Mouse (Mus musculus) fat pad, adult 2 months (tissue): ENCODE data around the gene Slc16a7.

Experiments
- DNase-seq: peaks from one replicate; pipeline ENCODE4 v3.0.0-alpha.2; 2011; ENCODE audit warnings: low read depth, low spot score; ENCODE audit errors: extremely low read depth

The Slc16a7 gene

DNA sequence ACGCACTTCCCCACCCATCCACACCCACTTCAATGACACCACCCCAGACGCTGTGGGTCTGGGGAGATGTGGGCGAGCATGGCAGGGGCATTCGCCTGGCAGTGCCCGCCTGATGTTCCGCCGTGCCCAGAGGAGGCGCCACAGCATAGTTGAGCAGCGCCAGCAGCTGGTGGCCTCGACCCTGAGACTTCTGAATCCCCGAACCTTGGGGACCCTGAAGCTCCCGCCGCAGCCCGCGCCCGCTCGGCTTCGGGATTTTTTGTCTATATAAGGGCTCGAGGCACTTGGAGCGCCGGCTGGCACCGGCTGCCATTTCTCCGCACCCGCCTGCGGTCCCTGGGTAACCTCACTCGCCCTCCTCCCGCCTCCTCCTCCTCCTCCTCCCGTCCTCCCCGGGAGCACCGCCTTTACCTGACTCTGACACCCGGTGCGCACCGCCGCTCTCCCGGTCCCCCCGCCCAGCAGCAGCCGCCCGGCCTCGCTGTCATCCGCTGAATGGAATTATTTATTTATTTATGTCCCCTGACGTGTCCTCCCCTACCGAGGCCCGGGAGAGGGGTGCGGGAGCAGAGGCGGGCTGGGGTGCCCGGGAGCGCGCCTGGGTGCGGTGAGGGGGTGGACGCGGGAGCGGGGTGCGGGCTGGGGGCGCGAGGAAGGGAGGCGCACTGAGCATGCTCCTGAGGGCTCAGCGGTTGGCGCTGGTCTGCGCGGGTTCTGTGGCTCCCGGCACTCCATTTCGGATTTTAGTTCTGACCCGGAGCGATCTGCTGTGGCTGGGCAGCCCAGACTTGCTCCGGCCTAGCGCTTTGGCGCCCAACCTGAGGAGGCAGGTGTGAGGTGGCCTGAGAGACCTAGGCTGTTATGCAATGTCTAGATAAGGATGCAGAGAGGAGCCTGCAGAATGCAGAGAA lies at the start of gene Slc16a7:
Gene Slc16a7 (minus strand): TSS at position 590 of the 911 bp plus-strand sequence.
- no peak for DNase-seq

DNA sequence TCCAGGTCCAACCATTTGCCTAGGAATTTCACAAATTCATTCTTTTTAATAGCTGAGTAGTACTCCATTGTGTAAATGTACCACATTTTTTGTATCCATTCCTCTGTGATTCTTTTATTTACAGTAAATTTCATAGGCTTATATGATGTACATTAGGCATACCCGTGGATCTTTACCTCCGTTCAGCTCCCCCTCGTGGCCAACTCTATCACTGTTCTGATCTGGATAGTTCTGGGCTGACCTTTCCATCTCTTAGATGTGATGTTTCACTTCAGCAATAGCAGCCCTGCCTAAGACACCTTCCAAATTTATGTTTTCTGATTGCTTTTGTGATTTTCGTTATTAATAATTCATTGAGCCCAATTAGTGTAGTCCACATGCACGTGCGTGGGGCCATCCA lies 29.5 kb upstream of the Slc16a7 start:
- no peak for DNase-seq

DNA sequence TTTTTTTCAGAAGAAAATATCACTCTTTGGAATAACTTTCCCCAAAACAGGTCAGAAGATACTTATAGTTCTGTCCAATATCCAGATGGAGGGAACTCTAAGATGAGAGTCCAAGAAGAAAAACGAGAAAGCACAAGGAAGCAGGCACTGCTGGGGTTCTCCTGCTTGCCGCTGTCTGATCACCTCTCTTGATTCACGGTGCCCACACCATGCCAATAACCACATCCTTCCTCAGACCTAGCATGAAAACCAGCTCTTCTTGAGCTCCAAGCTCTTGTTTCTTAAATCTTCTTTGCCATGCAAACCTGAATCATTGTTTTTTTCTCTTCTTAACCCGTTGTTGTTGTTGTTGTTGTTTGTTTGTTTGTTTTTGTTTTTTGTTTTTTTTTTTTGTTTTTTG lies 10.5 kb upstream of the Slc16a7 start:
- no peak for DNase-seq

- no peak for DNase-seq
These were observed 746 bp upstream of the Slc16a7 start for GRCm38 (mm10) chr10:125390011-125390410.

GRCm38 (mm10) chr10:125388481-125388875 lies 787 bp downstream of the Slc16a7 start:
- no peak for DNase-seq

DNA sequence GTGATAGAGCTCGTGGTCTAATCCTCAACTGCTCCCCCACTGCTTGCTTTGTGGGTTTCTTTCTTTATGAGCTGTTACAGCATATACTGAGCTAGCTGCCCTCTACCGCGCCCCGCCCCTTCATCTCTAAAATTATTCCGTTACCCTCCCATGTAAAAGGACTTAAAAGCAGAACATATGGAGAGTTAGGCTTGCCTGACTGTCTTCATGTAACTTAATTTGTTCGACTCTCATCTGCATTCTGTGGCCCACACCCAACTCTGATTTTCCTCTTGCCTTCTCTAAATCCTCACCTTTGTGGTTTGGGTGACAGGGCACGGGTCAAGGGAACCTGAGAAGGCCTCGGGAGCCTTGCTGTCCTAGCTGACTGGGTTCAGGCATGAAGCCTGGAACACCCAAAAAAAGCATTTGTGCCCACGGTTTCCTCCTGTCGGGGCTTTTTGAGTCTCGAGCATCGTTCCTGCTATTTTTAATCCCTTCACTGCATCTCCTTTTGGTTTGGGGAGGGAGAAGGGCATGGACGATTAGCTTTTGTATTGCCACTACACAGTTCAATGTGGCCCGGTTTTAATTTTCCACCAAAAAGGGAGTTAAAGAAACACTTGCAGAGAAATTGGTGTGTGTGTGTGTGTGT lies 1.4 kb downstream of the Slc16a7 start:
- DNase-seq: no peak

DNA sequence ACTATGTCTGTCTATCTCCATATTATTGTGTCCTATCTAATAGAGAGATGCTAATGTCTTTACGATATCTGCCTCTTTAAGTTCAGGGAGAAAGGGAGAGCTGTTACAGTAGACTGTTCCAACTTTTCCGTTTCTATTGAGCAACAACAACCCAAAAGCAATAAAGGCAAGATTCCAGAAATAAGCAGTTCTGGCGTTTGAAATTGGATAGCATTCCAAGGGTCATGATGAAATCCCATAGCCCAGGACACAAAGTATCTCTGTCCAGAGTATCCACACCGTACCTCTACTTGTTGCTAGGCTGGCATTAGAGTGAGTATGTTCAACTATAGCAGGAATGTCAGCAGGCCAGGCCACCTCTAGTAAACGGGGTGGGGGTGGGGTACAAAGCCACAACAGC lies 13.7 kb downstream of the Slc16a7 start:
- peak; percentile 46 for DNase-seq

DNA sequence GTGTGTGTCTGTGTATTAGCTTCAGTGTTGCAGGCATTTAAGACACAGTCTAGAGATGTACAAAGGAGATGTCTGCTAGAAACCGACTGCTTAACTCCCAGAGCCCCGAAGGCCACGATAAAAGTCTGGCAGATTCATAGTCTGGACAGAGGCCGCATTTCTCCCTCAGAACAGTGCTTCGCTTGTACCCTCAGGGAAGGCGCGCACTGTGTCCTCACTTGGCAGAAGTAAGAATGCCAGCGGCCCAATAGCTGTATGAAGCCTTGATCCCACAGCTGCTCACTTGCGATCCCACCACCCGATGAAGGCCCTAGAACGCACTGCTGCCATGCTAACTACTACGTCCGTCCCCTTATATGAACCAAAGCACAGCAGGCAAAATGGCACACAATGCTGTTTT lies 16.6 kb downstream of the Slc16a7 start:
- no peak for DNase-seq

DNA sequence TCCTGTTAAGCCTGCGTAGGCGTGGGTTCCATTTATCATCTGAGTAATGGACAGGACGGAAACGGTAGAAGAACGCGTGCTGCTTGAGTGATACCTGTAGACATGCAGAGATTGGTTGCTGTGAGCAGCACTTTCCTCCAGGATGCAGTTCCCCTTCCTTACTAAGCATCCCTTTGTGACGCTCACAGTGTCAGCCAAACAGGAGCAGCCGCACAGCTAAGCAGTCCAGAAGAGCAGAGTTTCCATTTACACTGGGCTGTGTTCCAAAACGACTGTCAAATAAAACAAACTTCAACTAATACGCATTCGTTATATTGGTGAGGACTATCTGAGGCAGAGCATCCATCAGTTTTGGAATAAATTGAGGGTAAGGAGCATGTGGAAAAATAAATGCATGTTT lies 17.8 kb downstream of the Slc16a7 start:
- no peak for DNase-seq

DNA sequence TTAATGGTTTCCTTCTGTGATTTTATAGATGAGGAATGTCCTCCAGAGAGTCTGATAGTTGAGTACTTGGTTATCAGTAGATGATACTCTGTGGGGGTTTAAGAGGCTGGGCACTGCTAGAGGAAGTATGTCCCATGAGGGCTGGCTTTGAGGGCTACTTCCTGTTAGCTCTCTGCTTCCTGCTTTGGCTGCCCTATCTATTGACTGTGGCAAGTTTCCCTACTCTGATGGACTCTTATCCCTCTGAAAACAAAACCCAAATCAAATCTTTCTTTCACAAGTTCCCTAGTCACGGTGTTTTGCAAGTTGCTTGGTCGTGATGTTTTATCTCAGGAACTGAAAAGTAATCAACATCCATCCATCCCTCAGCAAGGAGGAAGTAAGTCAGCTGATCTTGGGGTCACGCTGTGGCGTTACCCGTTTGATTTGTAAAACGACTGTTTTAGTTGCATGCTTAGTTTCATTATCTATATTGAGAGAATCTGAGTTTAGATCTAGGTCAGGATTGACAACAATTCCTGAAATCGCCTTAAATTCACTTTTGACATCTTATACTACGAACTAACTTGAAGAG lies 19.1 kb downstream of the Slc16a7 start:
- DNase-seq: no peak

DNA sequence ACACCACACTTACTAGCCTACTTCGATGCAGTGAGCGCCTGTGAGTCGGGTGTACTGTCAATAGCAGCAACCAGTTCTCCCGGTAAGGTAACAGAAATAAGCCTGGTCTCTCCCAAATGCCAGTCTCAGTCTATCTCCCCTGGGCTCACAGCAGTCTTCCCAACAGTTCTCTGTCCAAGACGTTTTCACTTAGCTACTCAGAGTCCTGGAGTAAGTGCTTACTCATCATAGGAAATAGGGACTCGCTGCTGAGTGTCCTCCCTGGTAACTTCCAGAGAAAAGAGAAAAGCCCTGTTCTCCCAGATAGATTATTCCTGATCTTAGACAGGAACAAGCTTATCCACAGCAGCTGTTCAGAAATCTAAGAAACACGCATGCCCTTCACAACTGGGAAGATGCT lies 30.8 kb downstream of the Slc16a7 start:
- DNase-seq: no peak

- no peak for DNase-seq
These were observed 36.5 kb downstream of the Slc16a7 start for GRCm38 (mm10) chr10:125352805-125353204.

DNA sequence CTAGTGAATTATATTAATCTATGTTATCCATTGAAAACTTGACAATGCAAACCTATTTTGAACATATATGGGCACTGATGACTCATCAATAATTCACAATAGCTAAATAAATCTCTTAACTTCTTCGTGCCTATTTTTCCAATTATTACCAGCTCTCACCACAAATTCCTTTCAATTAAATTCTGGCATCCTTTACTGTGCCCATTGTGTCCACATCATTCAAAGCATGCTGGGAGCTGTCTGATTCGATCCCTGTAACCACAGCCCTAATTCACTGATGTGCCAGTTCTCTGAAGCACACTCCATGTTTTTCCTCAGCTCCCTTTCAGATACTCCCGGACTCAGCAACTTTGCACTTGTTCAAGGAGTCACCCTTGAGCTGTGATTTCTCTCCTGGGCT lies 41.1 kb downstream of the Slc16a7 start:
- no peak for DNase-seq

- DNase-seq: no peak
These were observed 42.1 kb downstream of the Slc16a7 start for GRCm38 (mm10) chr10:125347149-125347548.

- DNase-seq: no peak
These were observed 42.9 kb downstream of the Slc16a7 start for GRCm38 (mm10) chr10:125346364-125346763.

- DNase-seq: no peak
These were observed 43.7 kb downstream of the Slc16a7 start for GRCm38 (mm10) chr10:125345583-125345982.

GRCm38 (mm10) chr10:125342204-125342603 lies 47.1 kb downstream of the Slc16a7 start:
- DNase-seq: no peak

DNA sequence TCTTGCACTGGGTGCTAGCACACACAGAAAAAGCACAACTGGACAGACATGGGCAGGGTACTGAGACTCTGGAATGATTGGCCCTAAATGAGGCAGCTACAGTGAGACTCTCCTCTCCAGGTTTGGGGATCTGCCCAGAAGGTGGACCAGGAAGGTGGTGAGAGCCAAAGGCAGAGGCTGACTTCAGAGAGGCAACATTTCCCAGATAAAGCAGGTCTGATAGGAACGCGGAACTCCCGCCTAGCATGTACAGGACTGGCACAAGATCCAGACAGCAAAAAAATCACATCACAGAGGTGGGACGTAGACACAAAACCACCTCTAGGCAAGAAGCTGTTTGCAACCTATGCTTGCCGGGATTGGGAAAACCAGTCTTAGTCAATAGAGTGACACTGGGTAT lies 55.5 kb downstream of the Slc16a7 start:
- no peak for DNase-seq

GRCm38 (mm10) chr10:125331334-125331733 lies 57.9 kb downstream of the Slc16a7 start:
- DNase-seq: no peak

DNA sequence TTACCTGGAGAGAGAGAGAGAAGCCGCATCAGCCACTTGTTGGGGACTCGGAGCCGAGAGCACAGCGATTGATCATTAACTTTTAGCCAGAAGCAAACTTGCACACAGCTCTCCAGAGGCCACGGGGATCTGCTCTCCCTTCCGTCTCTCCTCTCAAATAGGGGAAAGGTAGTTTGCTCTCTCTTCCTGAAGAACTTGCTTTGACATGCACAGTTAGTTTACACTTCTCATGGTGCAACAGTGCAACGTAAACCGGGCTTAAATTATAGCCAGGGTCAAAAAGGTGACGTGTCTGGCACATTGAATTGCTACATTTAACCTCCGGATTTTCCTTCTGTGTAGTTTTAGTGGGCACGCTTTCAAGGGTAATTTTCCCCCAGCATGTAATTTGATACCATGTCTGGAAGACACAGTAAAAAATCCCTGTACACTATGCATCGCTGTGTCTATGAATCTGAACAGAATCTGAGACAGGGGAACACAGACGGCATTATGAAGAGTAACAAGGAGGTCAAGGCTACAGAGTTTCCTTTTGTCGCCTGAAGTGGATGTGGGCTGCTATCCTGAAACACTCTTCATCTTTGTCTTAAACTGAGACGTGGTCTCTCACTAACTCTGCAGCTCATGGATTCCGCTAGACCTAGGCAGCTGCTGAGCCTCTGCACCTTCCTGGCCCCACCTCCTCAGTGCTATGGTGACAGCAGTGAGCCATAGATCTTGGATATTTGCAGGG lies 60.8 kb downstream of the Slc16a7 start:
- DNase-seq: no peak

DNA sequence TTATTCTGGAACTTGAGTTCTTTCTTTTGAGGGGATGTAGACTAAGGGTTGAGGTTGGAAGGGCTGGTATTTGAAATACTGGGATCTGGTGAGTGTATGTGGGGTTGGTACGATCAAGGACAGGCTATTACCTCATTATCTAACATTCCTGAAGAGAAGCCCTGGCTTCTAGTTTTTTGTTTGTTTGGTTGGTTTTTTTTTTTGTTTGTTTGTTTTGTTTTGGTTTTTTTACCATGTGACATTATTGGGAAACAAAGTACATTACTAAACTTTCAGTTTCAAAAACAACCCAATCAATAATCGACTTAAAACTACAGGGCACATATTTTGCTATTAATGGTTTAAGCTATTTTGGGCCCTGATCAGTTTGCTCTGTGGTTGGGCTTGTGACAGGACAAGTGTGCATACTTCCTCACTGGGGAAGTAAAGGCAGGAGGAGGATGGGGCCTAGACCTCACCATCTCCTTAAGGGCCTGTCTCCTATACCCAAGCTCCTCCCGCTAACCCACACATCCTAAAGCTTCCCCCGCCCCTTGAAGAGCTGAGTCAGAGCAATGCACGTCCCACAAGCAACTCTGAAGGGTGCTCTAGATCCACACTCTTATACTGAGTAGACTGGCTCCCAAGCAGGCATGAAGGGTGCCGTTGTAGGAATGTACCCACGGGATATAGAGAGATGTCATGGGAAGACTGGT lies 64.2 kb downstream of the Slc16a7 start:
- no peak for DNase-seq
